Mouse (Mus musculus): ENCODE measurements at regions not wholly inside any gene's neighbourhood (a gene's known extent, or its start where the extent isn't known, plus 50 kb on each side); places are given as distances from the start of the nearest gene placed in this dataset.

DNA sequence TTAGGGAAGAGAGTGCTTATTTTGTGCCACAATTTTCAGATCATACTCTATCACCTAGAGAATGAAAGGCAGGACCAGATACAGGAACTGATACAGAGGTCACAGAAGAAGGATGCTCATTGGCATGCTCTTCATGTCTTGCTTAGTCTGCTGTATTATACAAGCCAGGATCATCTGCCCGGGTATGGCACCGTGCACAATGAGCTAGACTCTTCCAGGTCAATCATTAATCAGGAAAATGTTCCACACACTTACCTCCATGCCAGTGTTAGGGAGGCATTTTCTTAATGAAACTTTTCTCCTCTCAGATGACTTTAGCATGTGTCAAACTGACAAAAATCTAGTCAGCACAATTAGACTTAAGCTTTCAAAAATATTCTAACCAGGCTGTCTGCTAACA is 502.7 kb upstream of the Adamts5 start:
- no peaks in the 10 kb centered on the region for H3K27me3 ChIP-seq (ENCODE audit: control insufficient read depth, insufficient read depth, low read length)
- H3K4me3 ChIP-seq (replicated peaks; ENCODE audit: insufficient read depth, low read depth, low read length) = no peak overlapping the region
- no peaks in the 10 kb centered on the region for H3K4me1 ChIP-seq (ENCODE audit: control insufficient read depth, insufficient read depth, low read length)
- 69% methylated on average over 2 of the region's 2 CpGs for WGBS
- TF ChIP-seq POLR2A (IDR thresholded peaks at IDR 0.05; ENCODE audit: borderline replicate concordance, insufficient read depth, low read length) (no peak), CTCF (IDR thresholded peaks at IDR 0.05; ENCODE audit: borderline replicate concordance, insufficient read depth, low read depth, low read length) (no peak)
- no peak for DNase-seq
- no peak overlapping the region for H3K27ac ChIP-seq (ENCODE audit: insufficient read depth, low read length)

DNA sequence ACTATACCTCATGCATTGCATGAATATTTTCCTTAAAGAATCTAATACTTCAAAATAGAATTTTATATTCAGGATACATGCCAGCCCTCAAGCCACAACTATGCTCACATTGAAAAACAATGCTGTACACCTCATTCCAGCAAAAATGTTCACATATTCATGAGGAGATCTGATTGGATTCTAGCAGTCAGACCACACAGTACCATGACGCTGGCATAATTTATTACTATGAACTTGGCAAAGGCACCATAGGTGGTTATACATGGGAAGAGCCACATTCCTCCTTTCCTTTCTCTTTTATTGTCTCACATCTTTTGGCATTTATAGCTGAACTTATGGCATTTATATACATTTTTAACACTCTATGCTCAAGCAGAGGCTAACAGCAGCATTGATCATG is 499.8 kb upstream of the Adamts5 start:
- no peak overlapping the region for H3K27ac ChIP-seq (ENCODE audit: insufficient read depth, low read length)
- H3K4me3 ChIP-seq (replicated peaks; ENCODE audit: insufficient read depth, low read depth, low read length) = no peak overlapping the region
- 38% methylated on average over 1 of the region's 1 CpGs for WGBS
- no peak for DNase-seq
- H3K27me3 ChIP-seq (ENCODE audit: control insufficient read depth, insufficient read depth, low read length) = no peaks in the 10 kb centered on the region
- H3K4me1 ChIP-seq (ENCODE audit: control insufficient read depth, insufficient read depth, low read length) = no peaks in the 10 kb centered on the region
- no peak for TF ChIP-seq POLR2A (IDR thresholded peaks at IDR 0.05; ENCODE audit: borderline replicate concordance, insufficient read depth, low read length)
- TF ChIP-seq CTCF (IDR thresholded peaks at IDR 0.05; ENCODE audit: borderline replicate concordance, insufficient read depth, low read depth, low read length) = no peak

DNA sequence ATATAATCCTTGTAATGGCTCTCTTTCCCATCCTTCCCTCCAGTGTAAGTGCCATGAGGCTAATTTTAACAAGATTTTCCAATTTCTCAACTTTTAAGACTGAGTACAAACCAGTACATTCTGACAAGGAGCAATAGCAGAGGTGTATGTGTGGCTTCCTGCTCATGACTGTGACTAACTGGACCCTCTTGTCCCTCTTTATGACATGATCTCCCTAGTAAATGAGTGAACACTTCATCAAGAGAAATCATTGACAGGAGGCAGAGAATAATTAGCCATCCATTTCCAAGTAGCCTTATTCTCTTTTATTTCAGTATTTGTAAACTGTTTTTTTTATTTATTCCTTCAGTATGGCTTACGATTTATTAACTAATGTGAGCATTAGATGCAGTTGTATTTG is 497.7 kb upstream of the Adamts5 start:
- Histone ChIP-seq H3K4me3 (replicated peaks; ENCODE audit: insufficient read depth, low read depth, low read length) (no peak overlapping the region), H3K4me1 (ENCODE audit: control insufficient read depth, insufficient read depth, low read length) (no peaks in the 10 kb centered on the region), H3K27ac (ENCODE audit: insufficient read depth, low read length) (no peak overlapping the region), H3K27me3 (ENCODE audit: control insufficient read depth, insufficient read depth, low read length) (no peaks in the 10 kb centered on the region)
- no peak for TF ChIP-seq POLR2A (IDR thresholded peaks at IDR 0.05; ENCODE audit: borderline replicate concordance, insufficient read depth, low read length)
- TF ChIP-seq CTCF (IDR thresholded peaks at IDR 0.05; ENCODE audit: borderline replicate concordance, insufficient read depth, low read depth, low read length) = no peak
- DNase-seq = no peak
- 93% methylated on average over 1 of the region's 1 CpGs for WGBS

DNA sequence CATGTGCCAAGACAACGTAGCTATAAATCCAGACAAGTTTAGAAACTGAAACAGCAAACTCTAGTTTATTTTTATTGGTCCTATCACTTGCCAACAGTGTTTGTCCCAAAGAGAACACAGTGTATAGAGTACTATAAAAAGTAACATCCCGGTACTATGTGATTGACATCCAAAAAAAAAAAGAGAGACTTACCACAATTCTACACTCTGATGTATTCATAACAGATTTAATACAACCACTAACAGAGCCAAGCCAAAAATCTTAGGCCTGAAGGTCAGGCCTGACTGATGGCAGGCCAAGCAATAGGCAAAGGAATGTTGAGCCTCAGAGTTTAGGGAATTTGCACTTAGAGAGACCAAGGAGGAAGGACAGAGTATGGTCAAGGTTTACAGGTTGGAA is 495.9 kb upstream of the Adamts5 start:
- WGBS = 74% methylated on average over 2 of the region's 2 CpGs
- no peak overlapping the region for H3K4me3 ChIP-seq (replicated peaks; ENCODE audit: insufficient read depth, low read depth, low read length)
- no peak for TF ChIP-seq CTCF (IDR thresholded peaks at IDR 0.05; ENCODE audit: borderline replicate concordance, insufficient read depth, low read depth, low read length)
- no peak for TF ChIP-seq POLR2A (IDR thresholded peaks at IDR 0.05; ENCODE audit: borderline replicate concordance, insufficient read depth, low read length)
- no peak overlapping the region for H3K27ac ChIP-seq (ENCODE audit: insufficient read depth, low read length)
- H3K4me1 ChIP-seq (ENCODE audit: control insufficient read depth, insufficient read depth, low read length) = no peaks in the 10 kb centered on the region
- DNase-seq = no peak
- H3K27me3 ChIP-seq (ENCODE audit: control insufficient read depth, insufficient read depth, low read length) = no peaks in the 10 kb centered on the region

DNA sequence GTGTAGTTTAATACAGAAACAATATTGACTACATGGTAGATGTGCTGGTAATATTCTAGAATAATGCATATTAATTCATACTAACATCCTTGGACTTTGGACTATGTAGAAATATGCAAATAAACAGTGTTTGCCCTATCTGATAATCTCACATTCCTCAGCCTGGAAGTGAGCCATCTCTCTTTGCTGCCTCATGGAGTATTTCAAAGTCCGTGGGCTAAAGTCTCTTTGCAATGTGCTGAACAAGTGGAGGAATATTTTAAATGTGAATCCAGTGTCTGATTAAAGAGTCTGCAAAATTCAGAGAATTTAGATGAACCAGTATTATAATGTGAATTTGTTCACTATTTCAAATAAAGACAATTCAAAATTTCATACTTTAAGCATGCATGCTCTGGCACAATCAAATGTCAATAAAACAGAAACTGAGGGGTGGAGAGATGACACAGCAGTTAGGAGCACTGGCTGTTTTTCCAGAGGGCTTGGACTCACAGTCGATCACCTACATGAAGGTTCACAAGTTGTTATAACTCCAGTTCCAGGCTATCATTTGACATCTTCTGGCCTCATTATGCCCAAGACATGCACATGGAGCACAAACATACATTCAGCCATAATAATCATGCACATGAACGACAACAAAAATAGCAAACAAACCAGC is 487.6 kb upstream of the Adamts5 start:
- Histone ChIP-seq H3K27ac (ENCODE audit: insufficient read depth, low read length) (no peak overlapping the region), H3K27me3 (ENCODE audit: control insufficient read depth, insufficient read depth, low read length) (no peaks in the 10 kb centered on the region), H3K4me3 (replicated peaks; ENCODE audit: insufficient read depth, low read depth, low read length) (no peak overlapping the region), H3K4me1 (ENCODE audit: control insufficient read depth, insufficient read depth, low read length) (no peaks in the 10 kb centered on the region)
- no peak for DNase-seq
- WGBS = 56% methylated on average over 3 of the region's 3 CpGs
- TF ChIP-seq POLR2A (IDR thresholded peaks at IDR 0.05; ENCODE audit: borderline replicate concordance, insufficient read depth, low read length) (no peak), CTCF (IDR thresholded peaks at IDR 0.05; ENCODE audit: borderline replicate concordance, insufficient read depth, low read depth, low read length) (no peak)

DNA sequence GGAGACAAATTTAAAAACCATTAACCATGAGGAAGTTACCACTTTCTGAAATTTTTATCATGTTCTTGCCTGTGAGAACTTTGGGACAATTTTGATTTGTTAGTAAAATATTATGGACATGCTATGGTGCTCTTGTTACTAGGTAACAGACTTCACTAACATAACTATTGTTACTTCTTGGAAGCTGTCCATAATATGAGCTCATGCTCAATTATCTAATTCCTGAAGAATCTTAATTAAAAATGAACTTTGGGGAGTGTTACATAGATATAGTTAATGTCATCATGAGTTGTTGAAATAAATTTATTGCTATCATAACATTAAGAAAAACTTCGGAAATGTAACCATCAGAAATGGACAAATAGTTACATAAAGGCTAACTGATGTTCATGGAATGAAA is 486.5 kb upstream of the Adamts5 start:
- TF ChIP-seq POLR2A (IDR thresholded peaks at IDR 0.05; ENCODE audit: borderline replicate concordance, insufficient read depth, low read length) = no peak
- no peak for TF ChIP-seq CTCF (IDR thresholded peaks at IDR 0.05; ENCODE audit: borderline replicate concordance, insufficient read depth, low read depth, low read length)
- H3K27ac ChIP-seq (ENCODE audit: insufficient read depth, low read length) = no peak overlapping the region
- H3K4me3 ChIP-seq (replicated peaks; ENCODE audit: insufficient read depth, low read depth, low read length) = no peak overlapping the region
- H3K27me3 ChIP-seq (ENCODE audit: control insufficient read depth, insufficient read depth, low read length) = no peaks in the 10 kb centered on the region
- 98% methylated on average over 1 of the region's 1 CpGs for WGBS
- H3K4me1 ChIP-seq (ENCODE audit: control insufficient read depth, insufficient read depth, low read length) = no peaks in the 10 kb centered on the region
- no peak for DNase-seq

DNA sequence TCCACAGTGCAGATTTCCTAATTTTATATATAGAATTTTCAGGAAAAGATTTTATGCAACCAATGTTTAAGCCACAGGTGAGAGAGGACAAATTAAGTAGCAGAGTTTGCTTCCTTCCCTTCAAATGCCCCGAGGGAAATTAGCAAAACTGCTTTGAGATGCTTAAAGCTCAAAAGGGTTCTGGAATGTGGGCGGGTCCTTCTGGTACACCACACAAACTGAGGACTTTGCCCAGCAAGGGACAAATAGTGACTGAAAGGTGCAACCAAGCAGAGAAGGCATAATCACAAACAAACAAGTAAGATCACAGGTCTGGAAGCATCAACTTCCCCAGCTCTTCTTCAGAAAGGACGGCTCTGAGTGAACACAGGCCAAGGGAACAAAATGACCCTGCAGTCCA is 476.4 kb upstream of the Adamts5 start:
- TF ChIP-seq CTCF (IDR thresholded peaks at IDR 0.05; ENCODE audit: borderline replicate concordance, insufficient read depth, low read depth, low read length) (no peak), POLR2A (IDR thresholded peaks at IDR 0.05; ENCODE audit: borderline replicate concordance, insufficient read depth, low read length) (no peak)
- WGBS = 37% methylated on average over 3 of the region's 3 CpGs
- Histone ChIP-seq H3K27me3 (ENCODE audit: control insufficient read depth, insufficient read depth, low read length) (no peaks in the 10 kb centered on the region), H3K27ac (ENCODE audit: insufficient read depth, low read length) (no peak overlapping the region), H3K4me1 (ENCODE audit: control insufficient read depth, insufficient read depth, low read length) (no peaks in the 10 kb centered on the region), H3K4me3 (replicated peaks; ENCODE audit: insufficient read depth, low read depth, low read length) (no peak overlapping the region)
- DNase-seq = no peak

DNA sequence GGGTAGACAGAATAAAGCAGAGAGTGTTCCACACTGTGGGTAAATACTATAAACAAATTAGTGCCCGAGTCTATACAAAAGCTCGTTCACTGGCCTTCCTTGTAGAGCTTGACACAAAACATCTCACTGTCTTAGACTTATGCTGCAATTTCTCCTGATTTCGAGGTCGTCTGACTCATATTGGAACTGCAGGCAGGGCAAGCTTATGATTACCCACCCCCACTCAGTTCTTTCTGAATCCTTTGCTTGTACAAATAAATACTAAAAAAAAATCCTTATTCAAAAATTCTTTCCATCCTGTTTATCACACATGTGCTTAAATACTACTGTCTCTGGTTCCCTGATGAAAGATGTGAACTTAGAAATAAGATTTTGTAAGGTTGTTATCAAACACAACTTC is 470.0 kb upstream of the Adamts5 start:
- DNase-seq = no peak
- no peak overlapping the region for H3K4me3 ChIP-seq (replicated peaks; ENCODE audit: insufficient read depth, low read depth, low read length)
- H3K4me1 ChIP-seq (ENCODE audit: control insufficient read depth, insufficient read depth, low read length) = no peaks in the 10 kb centered on the region
- 64% methylated on average over 4 of the region's 4 CpGs for WGBS
- H3K27me3 ChIP-seq (ENCODE audit: control insufficient read depth, insufficient read depth, low read length) = no peaks in the 10 kb centered on the region
- TF ChIP-seq POLR2A (IDR thresholded peaks at IDR 0.05; ENCODE audit: borderline replicate concordance, insufficient read depth, low read length) (no peak), CTCF (IDR thresholded peaks at IDR 0.05; ENCODE audit: borderline replicate concordance, insufficient read depth, low read depth, low read length) (no peak)
- no peak overlapping the region for H3K27ac ChIP-seq (ENCODE audit: insufficient read depth, low read length)
